Mouse (Mus musculus) lung, postnatal 0 days (tissue): ENCODE data around the gene Pgbd1.

Experiments
- CTCF ChIP-seq: IDR thresholded peaks from 2 replicates; pipeline ENCODE4 v1.5.1; 2016; ENCODE audit warnings: antibody characterized with exemption, mild to moderate bottlenecking
- EP300 ChIP-seq: IDR thresholded peaks from 2 replicates; pipeline ENCODE4 v1.6.1; 2016; ENCODE audit warnings: antibody characterized with exemption, mild to moderate bottlenecking, control low read depth

- no peak for TF ChIP-seq CTCF
- no peak for TF ChIP-seq EP300
Measured at GRCm38 (mm10) chr13:21401636-21402286, 39.1 kb downstream of the Pgbd1 start.
